Mouse (Mus musculus): ENCODE measurements at regions not wholly inside any gene's neighbourhood (a gene's known extent, or its start where the extent isn't known, plus 50 kb on each side); places are given as distances from the start of the nearest gene placed in this dataset.

GRCm38 (mm10) chr14:73952511-73952910, 291.5 kb downstream of the Gm21750 start:
- TF ChIP-seq CTCF (IDR thresholded peaks at IDR 0.05; ENCODE audit: control insufficient read depth, insufficient read depth, insufficient replicate concordance, low read depth, low read length) (no peak), POLR2A (IDR thresholded peaks at IDR 0.05; ENCODE audit: control insufficient read depth, low read depth, low read length) (no peak)
